Mouse (Mus musculus) megakaryocyte, embryonic 14.5 days (primary cell): ENCODE measurements at regions not wholly inside any gene's neighbourhood (a gene's known extent, or its start where the extent isn't known, plus 50 kb on each side); places are given as distances from the start of the nearest gene placed in this dataset.

Experiments
- FLI1 ChIP-seq: IDR thresholded peaks from 2 replicates; pipeline ENCODE4 v1.6.1; 2012; ENCODE audit warnings: low read length, inconsistent platforms, mixed read lengths
- GATA1 ChIP-seq: IDR thresholded peaks from 3 replicates; pipeline ENCODE4 v1.6.1; 2012; ENCODE audit warnings: mixed read lengths, low read length, inconsistent platforms, borderline replicate concordance

DNA sequence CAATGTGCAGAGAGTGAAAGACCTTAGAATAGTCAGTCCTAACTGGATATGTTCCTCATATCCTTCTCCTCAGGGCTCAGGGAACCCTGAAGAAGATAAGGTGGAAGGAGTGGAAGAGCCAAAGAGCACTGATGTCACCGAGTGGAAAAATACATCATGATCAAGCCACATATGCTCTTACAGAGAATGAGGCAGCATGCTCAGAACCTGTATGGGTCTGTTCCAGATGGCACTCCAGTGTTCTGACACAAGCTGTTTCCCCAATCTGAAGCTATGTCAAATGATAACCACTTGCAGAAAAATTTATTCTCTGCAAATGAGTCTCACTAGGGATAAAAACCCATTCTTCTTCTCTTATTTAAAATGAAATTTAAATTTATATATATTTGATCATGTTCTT is 572.6 kb upstream of the Robo2 start:
- TF ChIP-seq FLI1, result no peak
- no peak for TF ChIP-seq GATA1
